Mouse (Mus musculus) heart, embryonic 13.5 days (tissue): ENCODE results near the gene Ncapd2. TPM values are rescaled to one million over a fixed set of nuclear protein-coding genes. Genes with fewer than 3 reads are reported as not detected.

Experiments used
- ATAC-seq: fragments of 200-750 bp; cut with Nextera tagmentation; 2 replicates; pipeline ENCODE4 v1.8.0; 2017; ENCODE audit warnings: moderate TSS enrichment; ENCODE audit not compliant: insufficient number of reproducible peaks, low FRiP score, low TSS enrichment; ENCODE audit errors: extremely low read depth
- H3K27ac ChIP-seq: fragments of 300-500 bp; sonication (generic); replicated peaks from 2 replicates; pipeline ENCODE4 v1.5.1; 2015; ENCODE audit warnings: moderate library complexity, mild to moderate bottlenecking, inconsistent platforms
- H3K27me3 ChIP-seq: fragments of 300-500 bp; sonication (generic); replicated peaks from 2 replicates; pipeline ENCODE4 v1.6.1; 2015; ENCODE audit warnings: mild to moderate bottlenecking, inconsistent platforms
- H3K36me3 ChIP-seq: fragments of 300-500 bp; sonication (generic); 2 replicates; pipeline ENCODE4 v1.6.1; 2015; ENCODE audit warnings: mild to moderate bottlenecking, inconsistent platforms
- H3K4me1 ChIP-seq: fragments of 300-500 bp; sonication (generic); 2 replicates; pipeline ENCODE4 v1.6.1; 2015; ENCODE audit warnings: inconsistent platforms
- H3K4me2 ChIP-seq: fragments of 300-500 bp; sonication (generic); 2 replicates; pipeline ENCODE4 v1.6.1; 2015; ENCODE audit warnings: inconsistent platforms, mild to moderate bottlenecking, moderate library complexity
- H3K4me3 ChIP-seq: fragments of 300-500 bp; sonication (generic); 2 replicates; pipeline ENCODE4 v1.5.1; 2015; ENCODE audit warnings: moderate library complexity, mild to moderate bottlenecking, inconsistent platforms
- H3K9ac ChIP-seq: fragments of 300-500 bp; sonication (generic); 2 replicates; pipeline ENCODE4 v1.6.1; 2015; ENCODE audit warnings: inconsistent platforms, mild to moderate bottlenecking, moderate library complexity
- H3K9me3 ChIP-seq: fragments of 300-500 bp; sonication (generic); 2 replicates; pipeline ENCODE4 v1.6.1; 2016; ENCODE audit warnings: inconsistent platforms
- WGBS: fragments of 180-500 bp; shearing (Covaris S2); methylation state at CpG from one replicate; pipeline ENCODE4 v1.1.7; 2015; ENCODE audit warnings: mixed read lengths; 5-methylcytosine and 5-hydroxymethylcytosine counted together
- polyA plus RNA-seq: library from polyadenylated mRNA; unstranded; fragments of >200 nt; fragmentation: Nextera tagmentation; extraction: Ambion mirVana; gene quantifications from 2 replicates; pipeline ENCODE4 v1.2.1, GENCODE M21; 2015

The Ncapd2 gene
- polyA plus RNA-seq: 80.3 and 81.8 TPM in 2 replicates

DNA sequence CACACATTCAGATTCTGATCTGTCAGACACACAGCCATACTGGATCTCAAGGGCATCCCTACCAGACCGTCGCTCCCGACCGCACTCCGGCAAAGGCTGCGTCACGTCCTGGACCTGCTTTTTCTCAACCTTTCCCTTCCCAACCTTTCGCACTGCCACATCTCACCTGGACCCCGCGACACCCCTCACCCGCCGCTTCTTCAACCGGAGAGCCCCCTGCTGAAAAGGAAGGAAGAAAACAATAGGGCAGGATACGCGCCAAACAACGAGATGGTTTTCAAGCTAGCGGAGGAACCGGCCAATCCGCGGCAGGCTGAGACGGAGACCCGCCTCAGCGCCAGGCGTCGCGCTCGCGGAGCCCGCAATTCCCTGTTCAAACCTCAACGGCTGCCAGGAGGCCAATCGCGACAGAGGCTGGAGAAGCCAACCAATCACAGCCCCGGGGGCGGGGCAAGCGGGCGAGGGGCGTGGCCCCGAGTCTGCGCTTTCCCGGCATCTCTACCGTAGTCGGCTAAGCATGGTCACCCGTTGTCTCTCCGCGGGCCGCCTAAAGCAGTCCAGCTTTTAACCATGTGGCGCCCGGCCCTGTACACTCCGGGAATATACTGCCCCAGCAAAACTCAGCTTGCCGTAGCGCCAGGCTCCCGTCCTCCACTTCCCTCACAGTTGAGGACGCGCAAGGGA is at the start of gene Ncapd2, which contains the start of gene Mrpl51:
TSS of gene Ncapd2 (minus strand) at position 370 of the 684 bp plus-strand sequence.
TSS of gene Mrpl51 (plus strand) at position 470 of the 684 bp plus-strand sequence.
- WGBS: under 1% methylated on average over 54 of the region's 54 CpGs
- peak within 1 kb of the TSS; percentile 75 for H3K4me3 ChIP-seq
- peak within 1 kb of the TSS; percentile 91 for H3K4me2 ChIP-seq
- ATAC-seq: peak; percentile 96
- H3K27me3 ChIP-seq: no peaks in the 10 kb centered on the region
- H3K9me3 ChIP-seq: no peaks in the 10 kb centered on the region
- peak within 1 kb of the TSS; percentile 100 for H3K27ac ChIP-seq
- H3K36me3 ChIP-seq: peaks cover 59% of the 10 kb centered on the region
- H3K9ac ChIP-seq: peak within 1 kb of the TSS; percentile 92
- H3K4me1 ChIP-seq: peaks cover 26% of the 10 kb centered on the region

DNA sequence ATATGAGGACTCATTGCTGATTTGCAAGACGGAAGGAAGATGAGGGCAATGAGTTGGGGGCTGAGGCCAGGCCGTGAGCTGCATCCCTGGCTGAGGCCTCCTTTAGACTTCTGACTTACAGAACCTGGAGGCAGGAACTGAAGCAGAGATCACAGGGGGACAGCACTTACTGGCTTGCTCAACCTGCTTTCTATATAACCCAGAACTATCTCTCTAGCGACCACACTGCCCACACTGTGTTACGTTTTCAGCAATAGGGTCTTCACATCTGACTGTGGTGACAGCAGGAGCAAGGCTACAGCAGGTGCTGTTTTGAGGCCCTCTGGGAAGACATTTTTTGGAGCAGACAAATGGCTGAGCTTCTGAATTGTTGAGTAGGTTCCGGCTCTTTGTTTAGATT is 49.1 kb upstream of the Ncapd2 start:
- Histone ChIP-seq H3K4me2 (no peak overlapping the region), H3K27ac (no peak overlapping the region), H3K4me1 (no peaks in the 10 kb centered on the region), H3K4me3 (no peak overlapping the region), H3K27me3 (no peaks in the 10 kb centered on the region), H3K9ac (no peak overlapping the region), H3K9me3 (no peaks in the 10 kb centered on the region), H3K36me3 (no peaks in the 10 kb centered on the region)
- no peak for ATAC-seq
- 74% methylated on average over 5 of the region's 5 CpGs for WGBS

DNA sequence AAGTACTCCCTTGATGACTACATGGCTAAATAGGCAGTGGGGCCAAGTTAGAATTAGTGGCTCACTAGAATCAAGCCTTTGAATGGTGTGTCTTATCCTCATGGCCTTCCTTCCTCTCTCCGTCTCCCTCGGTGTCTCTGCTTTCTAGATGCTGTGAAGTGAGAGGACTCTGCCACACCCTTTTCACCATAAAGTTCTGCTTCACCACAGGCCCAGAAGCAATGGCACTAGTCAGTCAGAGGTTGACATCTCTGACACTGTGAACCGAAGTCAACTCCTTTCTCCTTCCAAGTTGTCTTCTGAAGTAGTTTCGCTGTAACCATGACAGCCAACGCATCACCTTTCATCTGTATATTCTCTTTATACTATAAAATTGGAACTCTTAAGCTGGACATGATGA is 48.0 kb upstream of the Ncapd2 start:
- 85% methylated on average over 5 of the region's 5 CpGs for WGBS
- Histone ChIP-seq H3K9me3 (no peaks in the 10 kb centered on the region), H3K27me3 (no peaks in the 10 kb centered on the region), H3K4me3 (no peak overlapping the region), H3K4me1 (peaks cover 4% of the 10 kb centered on the region), H3K9ac (no peak overlapping the region), H3K4me2 (no peak overlapping the region), H3K27ac (no peak overlapping the region), H3K36me3 (no peaks in the 10 kb centered on the region)
- ATAC-seq: no peak

DNA sequence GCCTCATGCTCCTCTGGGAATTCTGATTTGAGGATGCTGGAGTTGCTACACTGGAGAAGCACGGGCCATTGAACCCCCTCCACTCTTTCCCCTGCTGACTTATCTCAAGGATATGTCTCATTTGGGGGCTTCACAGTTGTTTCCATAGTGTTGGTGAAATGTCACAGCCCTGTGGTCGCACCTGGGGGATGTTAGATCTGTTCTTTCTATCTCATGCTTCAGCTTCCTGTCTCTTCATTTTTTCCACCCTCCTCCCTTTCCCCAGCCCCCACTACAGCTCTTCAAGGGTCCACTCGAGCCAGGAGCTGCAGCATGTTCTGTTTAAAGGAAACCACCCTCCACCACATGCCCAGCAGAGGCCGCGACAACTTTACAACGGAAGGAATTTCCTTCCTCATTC is 46.9 kb upstream of the Ncapd2 start:
- H3K36me3 ChIP-seq: no peaks in the 10 kb centered on the region
- no peak overlapping the region for H3K27ac ChIP-seq

DNA sequence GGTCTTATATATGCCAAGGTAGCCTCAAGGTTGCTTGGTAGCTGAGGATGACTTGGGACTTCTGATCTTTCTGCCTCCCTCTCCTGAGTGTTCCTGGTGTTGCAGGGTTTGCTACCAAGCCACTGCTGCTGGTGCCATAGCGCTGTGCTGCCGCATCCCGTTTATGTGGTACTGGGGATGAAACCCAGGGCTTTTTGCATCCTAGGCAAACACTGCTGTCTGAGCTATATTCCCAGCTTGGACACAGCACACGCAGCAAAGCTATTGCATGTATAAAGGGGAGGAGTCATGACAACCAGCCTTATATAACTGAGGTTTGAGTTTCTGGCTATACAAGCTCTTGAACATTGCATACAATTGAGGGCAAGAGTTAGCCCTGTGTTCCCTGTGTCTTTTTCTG is 45.9 kb upstream of the Ncapd2 start:
- peaks cover 21% of the 10 kb centered on the region for H3K4me1 ChIP-seq
- H3K9me3 ChIP-seq: no peaks in the 10 kb centered on the region
- no peaks in the 10 kb centered on the region for H3K27me3 ChIP-seq
- no peak overlapping the region for H3K4me2 ChIP-seq
- 78% methylated on average over 4 of the region's 4 CpGs for WGBS
- ATAC-seq: no peak
- no peak overlapping the region for H3K27ac ChIP-seq
- H3K4me3 ChIP-seq: no peak overlapping the region
- no peak overlapping the region for H3K9ac ChIP-seq
- H3K36me3 ChIP-seq: no peaks in the 10 kb centered on the region

More for the DNA sequence above, 46.9 kb upstream of the Ncapd2 start:
- Histone ChIP-seq H3K4me2 (no peak overlapping the region), H3K4me3 (no peak overlapping the region), H3K9ac (no peak overlapping the region), H3K27me3 (no peaks in the 10 kb centered on the region), H3K4me1 (peaks cover 15% of the 10 kb centered on the region), H3K9me3 (no peaks in the 10 kb centered on the region)
- no peak for ATAC-seq
- 42% methylated on average over 6 of the region's 6 CpGs for WGBS

DNA sequence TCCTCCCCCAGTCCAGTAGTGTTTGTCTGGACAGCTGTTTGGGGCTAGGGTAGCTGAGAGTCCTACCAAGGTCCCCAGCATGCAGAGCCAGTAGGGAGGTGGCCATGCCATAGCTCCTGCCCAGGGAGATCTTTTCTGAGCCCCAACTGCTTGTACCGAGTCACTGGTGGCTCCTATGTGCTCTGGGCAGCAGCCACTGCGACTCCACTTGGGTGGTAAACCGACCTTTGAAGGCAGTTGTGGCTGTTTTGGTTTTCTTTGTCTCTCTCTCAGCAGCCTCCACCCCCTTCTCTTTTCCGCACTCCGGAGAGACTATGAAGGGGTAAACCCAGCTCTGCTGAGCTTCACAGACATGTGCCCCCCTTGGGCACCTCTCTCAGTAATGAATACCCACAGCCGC is 45.3 kb upstream of the Ncapd2 start, which contains the start of gene Cd27:
TSS of gene Cd27 (minus strand) at position 229 of the 400 bp plus-strand sequence.
- no peak within 1 kb of the TSS for H3K27ac ChIP-seq
- no peak for ATAC-seq
- no peaks in the 10 kb centered on the region for H3K27me3 ChIP-seq
- H3K4me2 ChIP-seq: no peak within 1 kb of the TSS
- H3K9ac ChIP-seq: no peak within 1 kb of the TSS
- no peak within 1 kb of the TSS for H3K4me3 ChIP-seq
- peaks cover 27% of the 10 kb centered on the region for H3K4me1 ChIP-seq
- WGBS: 57% methylated on average over 6 of the region's 6 CpGs
- H3K9me3 ChIP-seq: no peaks in the 10 kb centered on the region
- H3K36me3 ChIP-seq: no peaks in the 10 kb centered on the region

DNA sequence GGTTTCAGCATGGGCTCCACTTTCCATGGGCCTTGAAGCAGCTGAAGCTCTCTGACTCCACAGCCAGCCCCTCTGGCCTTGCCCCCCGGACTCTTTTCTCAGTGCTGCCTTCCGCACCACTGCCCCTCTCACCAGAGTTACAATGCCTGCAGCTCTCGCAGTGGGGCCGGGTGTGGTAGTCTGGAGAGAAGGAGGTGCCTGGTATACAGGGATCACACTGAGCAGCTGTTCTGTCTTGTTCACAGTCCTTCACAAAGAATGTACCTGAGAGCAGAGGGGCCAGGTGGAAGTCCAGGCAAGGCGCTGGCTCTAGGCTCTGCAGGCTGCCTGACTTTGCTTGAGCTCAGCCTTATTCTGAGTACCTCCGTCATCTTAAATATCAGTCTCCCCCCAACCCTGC is 44.8 kb upstream of the Ncapd2 start:
- Histone ChIP-seq H3K4me3 (no peak overlapping the region), H3K4me2 (no peak overlapping the region)

DNA sequence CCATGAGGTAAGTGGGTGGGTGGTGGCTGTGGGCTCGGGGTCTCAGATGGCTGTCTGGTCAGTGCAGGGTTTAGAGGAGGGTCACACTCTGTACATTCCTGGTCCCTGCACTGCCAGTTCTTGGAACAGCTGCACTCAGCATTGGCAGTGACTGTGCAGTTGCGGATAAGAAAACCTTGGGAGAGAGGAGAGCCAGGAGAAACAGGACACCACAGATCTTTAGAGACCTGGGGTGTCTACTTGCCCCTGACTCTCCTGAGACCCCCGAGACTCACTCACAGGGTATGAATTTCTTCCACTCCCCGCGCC is 43.0 kb upstream of the Ncapd2 start:
- Histone ChIP-seq H3K9ac (peak overlapping the region; percentile 28; the same call in 1 of the 2 replicates), H3K4me3 (no peak overlapping the region), H3K4me2 (peak overlapping the region; percentile 3; the same call in 1 of the 2 replicates), H3K9me3 (no peaks in the 10 kb centered on the region), H3K4me1 (peaks cover 36% of the 10 kb centered on the region), H3K27me3 (no peaks in the 10 kb centered on the region), H3K27ac (peak overlapping the region; percentile 61), H3K36me3 (no peaks in the 10 kb centered on the region)
- ATAC-seq: no peak
- WGBS: 47% methylated on average over 5 of the region's 5 CpGs

More for the DNA sequence above, 44.8 kb upstream of the Ncapd2 start:
- no peaks in the 10 kb centered on the region for H3K9me3 ChIP-seq
- H3K9ac ChIP-seq: no peak overlapping the region
- no peak for ATAC-seq
- 77% methylated on average over 6 of the region's 6 CpGs for WGBS
- no peaks in the 10 kb centered on the region for H3K36me3 ChIP-seq
- H3K27ac ChIP-seq: no peak overlapping the region
- no peaks in the 10 kb centered on the region for H3K27me3 ChIP-seq
- peaks cover 28% of the 10 kb centered on the region for H3K4me1 ChIP-seq

DNA sequence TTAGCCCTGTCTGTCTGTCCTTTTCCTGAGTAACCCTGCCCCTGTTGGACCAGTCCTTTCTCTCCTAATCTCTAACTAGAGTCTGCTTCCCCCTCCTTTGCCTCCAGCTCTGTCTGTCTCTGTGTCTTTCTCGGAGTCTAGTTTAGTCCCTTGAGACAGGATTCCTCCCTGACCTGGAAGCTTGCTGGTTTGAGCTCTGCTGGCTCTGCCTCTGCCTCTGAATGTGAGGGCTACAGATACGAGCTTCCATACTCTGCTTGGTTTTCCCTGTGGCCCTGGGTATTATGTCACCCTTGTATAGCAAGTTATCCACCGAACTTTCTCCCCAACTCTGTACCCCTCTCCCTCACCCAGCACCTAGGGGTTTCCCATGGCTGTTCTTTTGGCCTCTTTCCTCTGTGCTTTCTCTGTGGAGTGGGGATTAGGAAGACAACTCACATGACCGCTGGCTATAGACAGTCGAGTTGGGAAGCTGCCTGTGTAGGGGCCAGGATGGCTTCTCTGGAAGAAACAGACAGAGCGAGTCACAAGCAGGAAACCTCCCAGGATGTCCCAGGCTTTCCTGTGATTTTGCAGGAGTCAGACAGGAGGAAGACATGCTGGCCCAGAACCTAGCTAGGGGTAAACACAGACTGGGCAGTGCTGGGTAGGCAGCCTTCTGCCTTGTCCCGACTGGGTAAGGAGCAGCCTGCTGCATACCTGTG is 42.5 kb upstream of the Ncapd2 start:
- peaks cover 36% of the 10 kb centered on the region for H3K4me1 ChIP-seq
- H3K27ac ChIP-seq: peak overlapping the region; percentile 61
- H3K4me3 ChIP-seq: no peak overlapping the region
- H3K9ac ChIP-seq: peak overlapping the region; percentile 37; the same call in 1 of the 2 replicates
- H3K36me3 ChIP-seq: no peaks in the 10 kb centered on the region
- 40% methylated on average over 7 of the region's 7 CpGs for WGBS
- H3K27me3 ChIP-seq: no peaks in the 10 kb centered on the region
- H3K9me3 ChIP-seq: no peaks in the 10 kb centered on the region
- no peak for ATAC-seq
- H3K4me2 ChIP-seq: peak overlapping the region; percentile 3; the same call in 1 of the 2 replicates

DNA sequence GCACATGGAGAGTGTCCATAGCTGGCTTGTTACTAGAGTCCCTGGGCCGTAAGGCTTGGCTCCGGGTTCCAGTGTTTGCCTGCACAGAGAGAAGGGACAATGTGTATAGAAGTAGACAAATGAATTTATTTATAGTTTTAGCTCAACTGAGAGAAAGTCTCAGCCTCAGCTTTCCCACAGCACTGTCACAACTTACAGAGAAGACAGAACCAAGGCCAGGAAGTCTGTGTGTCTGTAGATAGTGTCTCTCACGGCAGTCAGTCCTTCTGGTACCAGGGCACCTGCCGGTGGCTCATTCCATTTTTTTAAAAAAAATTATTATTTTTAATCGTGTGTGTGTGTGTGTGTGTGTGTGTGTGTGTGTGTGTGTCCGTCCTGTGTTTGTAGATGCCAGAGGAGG is 41.0 kb upstream of the Ncapd2 start:
- H3K27ac ChIP-seq: peak overlapping the region; percentile 84
- WGBS: 60% methylated on average over 6 of the region's 6 CpGs

DNA sequence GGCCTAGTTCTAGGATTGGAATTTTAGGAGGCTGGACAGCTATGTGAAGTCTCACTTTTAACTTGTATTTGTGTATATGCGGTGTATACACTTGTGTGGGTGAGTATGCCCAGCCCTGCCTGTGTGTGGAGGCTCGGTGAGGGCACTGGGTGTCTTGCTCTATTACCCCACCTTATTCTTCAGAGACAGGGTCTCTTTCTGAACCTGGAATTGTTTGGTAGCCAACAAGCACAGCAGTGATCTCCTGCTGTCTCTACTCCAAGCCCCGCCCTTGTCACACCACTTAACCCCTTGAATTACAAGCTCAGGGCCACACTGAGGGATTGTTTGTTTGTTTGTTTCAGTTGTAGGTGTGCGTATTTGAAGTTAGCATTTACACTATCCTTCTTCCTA is 40.5 kb upstream of the Ncapd2 start:
- Histone ChIP-seq H3K27ac (peak overlapping the region; percentile 84), H3K9ac (peak overlapping the region; percentile 84), H3K27me3 (no peaks in the 10 kb centered on the region), H3K4me2 (peak overlapping the region; percentile 80), H3K36me3 (no peaks in the 10 kb centered on the region), H3K4me1 (peaks cover 36% of the 10 kb centered on the region), H3K4me3 (peak overlapping the region; percentile 63), H3K9me3 (no peaks in the 10 kb centered on the region)
- 43% methylated on average over 4 of the region's 4 CpGs for WGBS
- ATAC-seq: no peak

More for the DNA sequence above, 41.0 kb upstream of the Ncapd2 start:
- no peak for ATAC-seq
- peak overlapping the region; percentile 84; the same call in 1 of the 2 replicates for H3K9ac ChIP-seq
- peak overlapping the region; percentile 80 for H3K4me2 ChIP-seq
- H3K9me3 ChIP-seq: no peaks in the 10 kb centered on the region
- H3K4me1 ChIP-seq: peaks cover 36% of the 10 kb centered on the region
- H3K27me3 ChIP-seq: no peaks in the 10 kb centered on the region
- H3K4me3 ChIP-seq: no peak overlapping the region
- H3K36me3 ChIP-seq: no peaks in the 10 kb centered on the region
